Mouse (Mus musculus): ENCODE measurements around the gene Sirt4. TPM values are rescaled to one million over a fixed set of nuclear protein-coding genes. Genes with fewer than 3 reads are reported as not detected.
A peak's percentile ranks its signal among the peaks of the same experiment; 100 is the strongest.
"Not testable (repeated sequence)": the region's sequence is repeated elsewhere in the genome, so short reads cannot be mapped to it uniquely, and the experiment has no call there.

Gene Sirt4
- polyA plus RNA-seq, 1 experiment, result 86.3 TPM

- peak in 1 of 2 experiments; percentile 59 for DNase-seq (ENCODE audit: extremely low spot score in 1 of 2, low spot score in 1 of 2)
These were observed 9.0 kb downstream of the Sirt4 start for GRCm38 (mm10) chr5:115475337-115476106.

- no peak for DNase-seq (ENCODE audit: extremely low spot score in 1 of 2, low spot score in 1 of 2)
These were observed 10.2 kb downstream of the Sirt4 start for GRCm38 (mm10) chr5:115474174-115474828.

GRCm38 (mm10) chr5:115473191-115473590 lies 11.3 kb downstream of the Sirt4 start:
- no peak for DNase-seq (ENCODE audit: extremely low spot score in 1 of 2, low spot score in 1 of 2)

- peak in 1 of 2 experiments; percentile 71 for DNase-seq (ENCODE audit: extremely low spot score in 1 of 2, low spot score in 1 of 2)
These were observed 13.6 kb downstream of the Sirt4 start for GRCm38 (mm10) chr5:115470766-115471531.

- no peak for DNase-seq (ENCODE audit: extremely low spot score in 1 of 2, low spot score in 1 of 2)
These were observed 14.7 kb downstream of the Sirt4 start for GRCm38 (mm10) chr5:115469791-115470190.

- DNase-seq (ENCODE audit: extremely low spot score in 1 of 2, low spot score in 1 of 2), result no peak
These were observed 18.7 kb downstream of the Sirt4 start, which contains the start of gene Pla2g1b for GRCm38 (mm10) chr5:115465642-115466420. Gene Pla2g1b (plus strand): TSS chr5:115466262.

GRCm38 (mm10) chr5:115464408-115465115 lies 20.0 kb downstream of the Sirt4 start:
- no peak for DNase-seq (ENCODE audit: extremely low spot score in 1 of 2, low spot score in 1 of 2)

GRCm38 (mm10) chr5:115458918-115459317 lies 25.6 kb downstream of the Sirt4 start:
- no peak for DNase-seq (ENCODE audit: extremely low spot score in 1 of 2, low spot score in 1 of 2)

GRCm38 (mm10) chr5:115455838-115456237 lies 28.7 kb downstream of the Sirt4 start:
- no peak for DNase-seq (ENCODE audit: extremely low spot score in 1 of 2, low spot score in 1 of 2)

GRCm38 (mm10) chr5:115454422-115455090 lies 30.0 kb downstream of the Sirt4 start:
- DNase-seq (ENCODE audit: extremely low spot score in 1 of 2, low spot score in 1 of 2), result no peak

GRCm38 (mm10) chr5:115450410-115451317 lies 33.9 kb downstream of the Sirt4 start:
- no peak for DNase-seq (ENCODE audit: extremely low spot score in 1 of 2, low spot score in 1 of 2)

GRCm38 (mm10) chr5:115449247-115449646 lies 35.3 kb downstream of the Sirt4 start:
- DNase-seq (ENCODE audit: extremely low spot score in 1 of 2, low spot score in 1 of 2), result no peak

GRCm38 (mm10) chr5:115447108-115447507 lies 37.4 kb downstream of the Sirt4 start:
- no peak for DNase-seq (ENCODE audit: extremely low spot score in 1 of 2, low spot score in 1 of 2)

- no peak for DNase-seq (ENCODE audit: extremely low spot score in 1 of 2, low spot score in 1 of 2)
These were observed 40.4 kb downstream of the Sirt4 start for GRCm38 (mm10) chr5:115444130-115444529.

GRCm38 (mm10) chr5:115442663-115443062 lies 41.9 kb downstream of the Sirt4 start:
- DNase-seq (ENCODE audit: extremely low spot score in 1 of 2, low spot score in 1 of 2), result not testable (repeated sequence)

- peak; percentile 56 to 91 for DNase-seq (ENCODE audit: extremely low spot score in 1 of 2, low spot score in 1 of 2)
These were observed 43.2 kb downstream of the Sirt4 start for GRCm38 (mm10) chr5:115441205-115441849.

GRCm38 (mm10) chr5:115438667-115439066 lies 45.9 kb downstream of the Sirt4 start:
- no peak for DNase-seq (ENCODE audit: extremely low spot score in 1 of 2, low spot score in 1 of 2)

- DNase-seq (ENCODE audit: extremely low spot score in 1 of 2, low spot score in 1 of 2), result no peak
These were observed 46.6 kb downstream of the Sirt4 start for GRCm38 (mm10) chr5:115437945-115438315.

All from frontal cortex, adult 2 months (tissue).